Mouse (Mus musculus) gastrocnemius, postnatal 36 days (tissue): ENCODE results near the gene Atg101. TPM values are rescaled to one million over a fixed set of nuclear protein-coding genes. Genes with fewer than 3 reads are reported as not detected.

Experiments used
- DNase-seq, 2 experiments: peaks; one replicate each; pipeline ENCODE4 v3.0.0; 2022
- intact Hi-C: fragments of 180-260 bp; cut with DNase I; formaldehyde crosslinking; loops from one replicate; pipeline ENCODE4 v1.15.1; 2025
- total RNA-seq, 2 experiments: library from RNA; stranded (reverse); gene quantifications; 2 replicates each; pipeline ENCODE4 v1.2.3; 2021

Gene Atg101
- total RNA-seq, 2 experiments from 2014 or later = 30.6 to 32.6 TPM

GRCm38 (mm10) chr15:101325991-101326534 is 42.0 kb downstream of the Atg101 start:
- intact Hi-C loops = loop anchor here (5.0 kb wide), 1 partner anchor 741 kb away; no protein-coding TSS in a partner anchor
- no peak for DNase-seq

- DNase-seq = peak; percentile 87 to 90
- intact Hi-C loops = loop anchor here (5.0 kb wide), 1 partner anchor 740 kb away; no protein-coding TSS in a partner anchor
Observed at GRCm38 (mm10) chr15:101327282-101327681, 43.2 kb downstream of the Atg101 start.

DNA sequence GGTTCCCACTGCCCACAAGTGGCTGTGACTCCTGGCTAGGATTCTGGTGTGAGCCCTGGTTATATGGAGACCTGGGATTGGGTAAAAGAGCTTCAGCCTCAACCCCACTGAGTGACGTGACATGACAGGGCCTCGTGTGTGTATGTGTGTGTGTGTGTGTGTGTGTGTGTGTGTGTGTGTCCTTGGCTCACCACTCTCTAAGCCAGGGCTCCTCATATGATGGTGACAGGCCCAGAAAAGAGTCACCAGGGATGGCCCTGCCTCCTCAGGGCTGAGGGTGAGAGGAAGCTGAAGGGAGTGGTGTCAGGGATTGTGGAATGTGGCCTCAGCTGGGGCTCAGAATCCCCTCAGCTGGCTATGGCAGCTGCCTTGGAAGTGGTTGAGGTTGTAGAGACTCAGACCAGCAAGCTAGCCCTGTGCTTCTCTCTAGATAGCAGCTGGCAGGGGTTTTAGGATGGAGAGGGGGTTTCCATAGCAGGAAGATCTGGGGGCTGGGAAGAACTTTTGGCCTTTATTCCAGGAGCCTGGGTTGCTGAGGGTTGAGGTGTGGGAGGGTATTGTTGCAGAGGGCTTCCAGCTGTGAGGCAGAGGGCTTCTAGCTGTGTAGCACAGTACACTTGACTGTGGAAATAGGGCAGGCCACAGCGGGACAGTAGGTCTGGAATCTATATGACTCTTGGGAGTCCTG is 44.9 kb downstream of the Atg101 start:
- no peak for DNase-seq
- intact Hi-C loops = loop anchor here (5.0 kb wide), 1 partner anchor 738 kb away; no protein-coding TSS in a partner anchor

GRCm38 (mm10) chr15:101329564-101329892 is 45.5 kb downstream of the Atg101 start:
- intact Hi-C loops = loop anchor here (5.0 kb wide), 1 partner anchor 738 kb away; no protein-coding TSS in a partner anchor
- no peak for DNase-seq

- no peak for DNase-seq
- intact Hi-C loops = no loop called here
Observed at GRCm38 (mm10) chr15:101331090-101331489, 47.0 kb downstream of the Atg101 start.

DNA sequence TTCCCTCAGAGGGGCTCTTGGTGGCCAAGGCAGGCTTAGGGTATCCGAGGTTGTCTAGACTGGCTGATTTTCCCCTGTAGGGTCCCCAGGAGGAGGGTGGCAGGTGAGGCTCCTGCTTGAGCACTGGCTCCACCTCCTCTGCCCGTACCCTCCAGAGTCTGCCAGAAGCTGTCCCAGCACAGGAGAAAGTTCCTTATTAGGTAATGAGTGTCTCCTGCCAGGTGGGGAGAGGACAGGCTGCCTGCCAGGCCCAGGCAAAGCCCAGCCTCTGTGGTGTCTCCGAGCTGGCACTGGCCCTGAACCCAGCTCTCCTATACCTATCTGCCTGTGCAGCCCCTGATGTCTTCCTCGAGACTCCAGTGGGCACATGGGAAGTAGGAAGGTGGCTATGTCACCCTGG is 48.3 kb downstream of the Atg101 start:
- intact Hi-C loops = loop anchor here (2.0 kb wide), 1 partner anchor 648 kb away; no protein-coding TSS in a partner anchor
- no peak for DNase-seq

DNA sequence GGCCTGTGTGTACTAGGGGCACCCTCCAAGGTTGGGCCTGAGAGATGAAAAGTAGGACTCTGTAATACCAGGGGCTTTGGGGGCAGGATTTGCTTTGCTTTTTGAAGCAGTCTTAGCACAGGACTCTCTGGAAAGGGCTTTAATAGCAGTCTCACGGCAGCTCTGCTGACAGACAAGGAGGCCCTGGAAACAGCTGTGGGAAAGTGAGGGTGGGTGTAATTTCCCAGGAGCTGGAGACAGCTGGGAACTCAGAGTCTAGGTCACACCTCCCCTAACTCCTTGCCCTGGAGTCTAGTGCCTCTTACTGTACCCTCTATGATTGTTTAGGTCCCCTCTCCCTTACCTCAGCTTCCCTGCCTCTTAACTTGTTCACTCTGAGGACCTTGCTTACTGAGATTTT is 49.1 kb downstream of the Atg101 start:
- intact Hi-C loops = loop anchor here (2.0 kb wide), 1 partner anchor 648 kb away; no protein-coding TSS in a partner anchor
- no peak for DNase-seq

DNA sequence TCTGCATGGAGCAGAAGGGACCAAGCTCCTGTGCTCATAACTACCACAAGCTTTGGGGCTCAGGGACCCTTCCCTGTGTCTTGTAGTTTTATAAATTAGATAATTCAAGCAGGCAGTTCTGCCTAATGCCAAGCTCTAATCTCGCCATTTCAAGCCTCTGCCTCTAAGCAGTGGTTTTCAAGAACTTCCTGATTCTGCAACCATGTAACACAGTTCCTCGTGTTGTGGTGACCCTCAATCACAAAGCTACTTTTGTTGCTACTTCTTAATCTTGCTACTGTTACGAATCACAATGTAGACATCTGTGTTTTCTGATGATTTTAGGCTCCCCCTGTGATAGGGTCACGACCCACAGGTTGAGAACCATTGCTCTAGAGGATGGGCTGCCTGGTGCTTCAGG is 49.6 kb downstream of the Atg101 start:
- intact Hi-C loops = loop anchor here (2.0 kb wide), 1 partner anchor 647 kb away; no protein-coding TSS in a partner anchor
- no peak for DNase-seq

GRCm38 (mm10) chr15:101336474-101337174 is 52.6 kb downstream of the Atg101 start:
- DNase-seq = no peak
- intact Hi-C loops = loop anchor here (5.0 kb wide), 1 partner anchor 436 kb away; no protein-coding TSS in a partner anchor

DNA sequence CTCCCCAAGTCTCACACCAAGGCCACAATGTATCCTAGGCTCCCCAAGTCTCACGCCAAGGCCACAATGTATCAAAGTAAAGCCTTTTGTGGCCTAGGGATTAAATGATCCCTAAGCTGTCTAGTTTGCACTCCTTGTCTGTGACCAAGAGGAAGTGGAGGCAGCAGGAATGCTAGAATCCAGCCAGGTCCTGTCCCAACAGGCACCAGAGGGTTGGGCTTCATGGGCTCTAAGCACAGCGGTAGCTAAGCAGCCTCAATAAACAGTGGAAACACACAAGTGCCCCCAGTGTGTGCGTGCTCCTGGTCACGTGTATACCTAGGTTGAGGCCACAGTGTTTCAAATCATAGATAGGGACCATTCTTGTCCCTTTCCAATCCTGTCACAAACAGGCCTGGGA is 54.3 kb downstream of the Atg101 start:
- peak in 1 of 2 experiments; percentile 38 for DNase-seq
- intact Hi-C loops = loop anchor here (5.0 kb wide), 1 partner anchor 434 kb away; no protein-coding TSS in a partner anchor

- intact Hi-C loops = loop anchor here (5.0 kb wide), 1 partner anchor 433 kb away; no protein-coding TSS in a partner anchor
- DNase-seq = peak; percentile 82 to 84
Observed at GRCm38 (mm10) chr15:101339537-101339936, 55.5 kb downstream of the Atg101 start.

Other genes with a start within 250 kb of the Atg101 start
- gene Gm47841, start 236.9 kb upstream of the Atg101 start, total RNA-seq = not detected
- under 1 TPM; 0.54 to 0.74 TPM for gene Fignl2, start 205.7 kb upstream of the Atg101 start, total RNA-seq
- not detected for gene Ankrd33, start 168.5 kb upstream of the Atg101 start, total RNA-seq
- 1 to 10 TPM; 8.5 to 9.2 TPM for gene Acvrl1, start 155.8 kb upstream of the Atg101 start, total RNA-seq
- gene Acvr1b, start 110.2 kb upstream of the Atg101 start, total RNA-seq = 10 to 100 TPM; 32.4 to 36.5 TPM
- gene Grasp, start 60.1 kb upstream of the Atg101 start, total RNA-seq = 1 to 10 TPM; 5.7 to 6.3 TPM
- gene Nr4a1, start 30.0 kb upstream of the Atg101 start, total RNA-seq = 100 to 1,000 TPM; 152 to 202 TPM
- gene 6030408B16Rik, start 8.9 kb downstream of the Atg101 start, total RNA-seq = under 1 TPM; 0.23 to 0.44 TPM
- gene Krt80, start 85.9 kb downstream of the Atg101 start, total RNA-seq = 1 to 10 TPM; 1.9 to 2.5 TPM
- gene Krt7, start 126.8 kb downstream of the Atg101 start, total RNA-seq = under 1 TPM in 1 of 2 experiments, not detected in 1; 0.15 TPM
- not detected for gene Krt87, start 154.5 kb downstream of the Atg101 start, total RNA-seq
- not detected for gene Krt88, start 163.5 kb downstream of the Atg101 start, total RNA-seq
- gene Krt81, start 179.5 kb downstream of the Atg101 start, total RNA-seq = not detected
- not detected for gene Krt86, start 189.2 kb downstream of the Atg101 start, total RNA-seq
- not detected for gene Krt83, start 207.2 kb downstream of the Atg101 start, total RNA-seq
- not detected for gene Gm49425, start 233.0 kb downstream of the Atg101 start, total RNA-seq
- gene Krt84, start 248.5 kb downstream of the Atg101 start, total RNA-seq = not detected